Mouse (Mus musculus) liver, postnatal 0 days (tissue): Measurements from ENCODE around the gene Copz1. TPM values are rescaled to one million over a fixed set of nuclear protein-coding genes. Genes with fewer than 3 reads are reported as not detected.

Source experiments
- ATAC-seq: fragments of 200-750 bp; cut with Nextera tagmentation; 2 replicates; pipeline ENCODE4 v1.8.0; 2017; ENCODE audit warnings: mild to moderate bottlenecking, moderate library complexity
- DNase-seq: peaks from one replicate; pipeline ENCODE4 v3.0.0-alpha.2; 2016
- H3K27ac ChIP-seq: fragments of 300-500 bp; sonication (generic); 2 replicates; pipeline ENCODE4 v1.5.1; 2014; ENCODE audit warnings: antibody characterized with exemption, moderate library complexity, mild to moderate bottlenecking, low read depth
- H3K27me3 ChIP-seq: fragments of 300-500 bp; sonication (generic); 2 replicates; pipeline ENCODE4 v1.6.1; 2014; ENCODE audit warnings: low read length, control low read depth, mixed read lengths; ENCODE audit not compliant: insufficient read depth
- H3K36me3 ChIP-seq: fragments of 300-500 bp; sonication (generic); replicated peaks from 2 replicates; pipeline ENCODE4 v1.6.1; 2014; ENCODE audit warnings: mild to moderate bottlenecking, control low read depth, low read length, moderate library complexity, mixed read lengths; ENCODE audit not compliant: insufficient read depth
- H3K4me1 ChIP-seq: fragments of 300-500 bp; sonication (generic); 2 replicates; pipeline ENCODE4 v1.6.1; 2014; ENCODE audit warnings: antibody characterized with exemption, mild to moderate bottlenecking, control low read depth; ENCODE audit not compliant: insufficient read depth
- H3K4me2 ChIP-seq: fragments of 300-500 bp; sonication (generic); 2 replicates; pipeline ENCODE4 v1.6.1; 2014; ENCODE audit warnings: low read depth, mild to moderate bottlenecking, low read length, moderate library complexity, mixed read lengths
- H3K4me3 ChIP-seq: fragments of 300-500 bp; sonication (generic); 2 replicates; pipeline ENCODE4 v1.5.1; 2014; ENCODE audit warnings: low read depth, low read length
- H3K9ac ChIP-seq: fragments of 300-500 bp; sonication (generic); replicated peaks from 2 replicates; pipeline ENCODE4 v1.6.1; 2014; ENCODE audit warnings: mild to moderate bottlenecking, moderate library complexity
- H3K9me3 ChIP-seq: fragments of 300-500 bp; sonication (generic); 2 replicates; pipeline ENCODE4 v1.6.1; 2016; ENCODE audit warnings: mild to moderate bottlenecking, control low read depth, low read length, mixed read lengths
- CTCF ChIP-seq: sonication (generic); IDR thresholded peaks from 2 replicates; pipeline ENCODE4 v1.5.1; 2016; ENCODE audit warnings: antibody characterized with exemption, low read depth
- EP300 ChIP-seq: IDR thresholded peaks from 2 replicates; pipeline ENCODE4 v1.6.1; 2016; ENCODE audit warnings: antibody characterized with exemption, low read depth, mild to moderate bottlenecking
- WGBS: fragments of 180-500 bp; shearing (Covaris S2); extraction: QIAGEN DNeasy Blood & Tissue Kit; methylation state at CpG from one replicate; pipeline ENCODE4 v1.1.7; 2014; ENCODE audit not compliant: insufficient replicate concordance; 5-methylcytosine and 5-hydroxymethylcytosine counted together
- polyA plus RNA-seq: library from polyadenylated mRNA; unstranded; fragments of >200 nt; fragmentation: Nextera tagmentation; extraction: Ambion mirVana; gene quantifications from 2 replicates; pipeline ENCODE4 v1.2.1, GENCODE M21; 2015

Copz1 gene
- polyA plus RNA-seq, 1 experiment from 2014 or later, result 121 TPM

GRCm38 (mm10) chr15:103277949-103278348, 5.4 kb downstream of the Copz1 start:
- ATAC-seq (no peak), DNase-seq (no peak)
- Histone ChIP-seq H3K4me2 (no peak overlapping the region), H3K36me3 (peaks cover 5% of the 10 kb centered on the region; the same call in 1 of the 2 replicates), H3K9me3 (no peaks in the 10 kb centered on the region), H3K27me3 (no peaks in the 10 kb centered on the region), H3K9ac (no peak overlapping the region), H3K4me1 (peaks cover 39% of the 10 kb centered on the region), H3K27ac (no peak overlapping the region), H3K4me3 (no peak overlapping the region)
- WGBS, result 80% methylated on average over 7 of the region's 7 CpGs
- TF ChIP-seq CTCF (no peak), EP300 (no peak)

GRCm38 (mm10) chr15:103279750-103280149, 7.2 kb downstream of the Copz1 start:
- no peak overlapping the region for H3K4me3 ChIP-seq
- H3K9me3 ChIP-seq, result no peaks in the 10 kb centered on the region
- ATAC-seq, result no peak
- H3K9ac ChIP-seq, result no peak overlapping the region; the same call in 1 of the 2 replicates
- H3K4me2 ChIP-seq, result no peak overlapping the region
- WGBS, result 50% methylated on average over 3 of the region's 3 CpGs
- H3K27me3 ChIP-seq, result no peaks in the 10 kb centered on the region
- DNase-seq, result peak; percentile 69
- peaks cover 27% of the 10 kb centered on the region for H3K4me1 ChIP-seq
- H3K36me3 ChIP-seq, result peaks cover 5% of the 10 kb centered on the region; the same call in 1 of the 2 replicates
- TF ChIP-seq CTCF (peak; percentile 73), EP300 (0 out of 2 replicates have a peak, but pooled peaks have one; percentile 22)
- H3K27ac ChIP-seq, result peak overlapping the region; percentile 61; the same call in 1 of the 2 replicates

- peak; percentile 75 for DNase-seq
- TF ChIP-seq CTCF (peak; percentile 88), EP300 (no peak)
- no peaks in the 10 kb centered on the region for H3K9me3 ChIP-seq
- peak overlapping the region; percentile 61 for H3K27ac ChIP-seq
- H3K9ac ChIP-seq, result no peak overlapping the region
- peak overlapping the region; percentile 38; the same call in 1 of the 2 replicates for H3K4me2 ChIP-seq
- WGBS, result 33% methylated on average over 3 of the region's 3 CpGs
- no peak overlapping the region for H3K4me3 ChIP-seq
- ATAC-seq, result peak; percentile 68; the same call in 1 of the 2 replicates
- H3K4me1 ChIP-seq, result peaks cover 27% of the 10 kb centered on the region
- peaks cover 5% of the 10 kb centered on the region; the same call in 1 of the 2 replicates for H3K36me3 ChIP-seq
- H3K27me3 ChIP-seq, result no peaks in the 10 kb centered on the region
These were observed 8.4 kb downstream of the Copz1 start for GRCm38 (mm10) chr15:103280817-103281464.

GRCm38 (mm10) chr15:103281465-103282205, 9.1 kb downstream of the Copz1 start:
- Histone ChIP-seq H3K9ac (no peak overlapping the region), H3K27ac (peak overlapping the region; percentile 61), H3K4me3 (no peak overlapping the region), H3K4me2 (no peak overlapping the region), H3K9me3 (no peaks in the 10 kb centered on the region), H3K36me3 (peaks cover 5% of the 10 kb centered on the region; the same call in 1 of the 2 replicates), H3K4me1 (peaks cover 24% of the 10 kb centered on the region), H3K27me3 (no peaks in the 10 kb centered on the region)
- TF ChIP-seq EP300 (no peak), CTCF (no peak)
- ATAC-seq (no peak), DNase-seq (no peak)
- WGBS, result 69% methylated on average over 3 of the region's 3 CpGs

GRCm38 (mm10) chr15:103284066-103284465, 11.6 kb downstream of the Copz1 start:
- 70% methylated on average over 3 of the region's 3 CpGs for WGBS
- Histone ChIP-seq H3K9ac (no peak overlapping the region), H3K36me3 (peaks cover 7% of the 10 kb centered on the region), H3K4me1 (peaks cover 20% of the 10 kb centered on the region), H3K27me3 (no peaks in the 10 kb centered on the region), H3K9me3 (no peaks in the 10 kb centered on the region), H3K27ac (no peak overlapping the region), H3K4me2 (no peak overlapping the region), H3K4me3 (no peak overlapping the region)
- TF ChIP-seq CTCF (peak; percentile 77), EP300 (no peak)
- no peak for ATAC-seq
- peak; percentile 75 for DNase-seq

- DNase-seq (no peak), ATAC-seq (no peak)
- Histone ChIP-seq H3K9ac (no peak overlapping the region), H3K27me3 (no peaks in the 10 kb centered on the region), H3K4me1 (peaks cover 20% of the 10 kb centered on the region), H3K36me3 (peaks cover 11% of the 10 kb centered on the region), H3K4me3 (no peak overlapping the region), H3K4me2 (no peak overlapping the region), H3K27ac (no peak overlapping the region), H3K9me3 (no peaks in the 10 kb centered on the region)
- TF ChIP-seq CTCF (peak; percentile 25; the same call in 1 of the 2 replicates), EP300 (no peak)
- 39% methylated on average over 2 of the region's 2 CpGs for WGBS
These were observed 12.1 kb downstream of the Copz1 start for GRCm38 (mm10) chr15:103284647-103285046.
